Mouse (Mus musculus) gastrocnemius, adult 2 months (tissue): Measurements from ENCODE around the gene Snx18. TPM values are rescaled to one million over a fixed set of nuclear protein-coding genes. Genes with fewer than 3 reads are reported as not detected.
A peak's percentile ranks its signal among the peaks of the same experiment; 100 is the strongest.

Experiments
- DNase-seq: peaks from one replicate; pipeline ENCODE4 v3.0.0; 2022
- H3K27ac ChIP-seq: fragments of 200-600 bp; 2 replicates; pipeline ENCODE4 v1.8.1; 2022; ENCODE audit warnings: mild to moderate bottlenecking
- H3K4me3 ChIP-seq: fragments of 200-600 bp; 2 replicates; pipeline ENCODE4 v1.8.1; 2022; ENCODE audit warnings: mild to moderate bottlenecking, moderate library complexity
- CTCF ChIP-seq: fragments of 200-600 bp; IDR thresholded peaks from 2 replicates; pipeline ENCODE4 v1.8.1; 2022; ENCODE audit warnings: antibody characterized with exemption, mild to moderate bottlenecking, moderate library complexity
- intact Hi-C: fragments of 180-260 bp; cut with DNase I; formaldehyde crosslinking; loops from one replicate; pipeline ENCODE4 v1.15.1; 2025
- total RNA-seq, 2 experiments: library from RNA; stranded (reverse); gene quantifications; 2 replicates each; pipeline ENCODE4 v1.2.3; 2021

The Snx18 gene
- total RNA-seq, 2 experiments from 2014 or later, result 9.2 to 13.6 TPM

GRCm38 (mm10) chr13:113601831-113602604 is 16.3 kb downstream of the Snx18 start:
- no peak overlapping the region for H3K27ac ChIP-seq
- TF ChIP-seq CTCF, result no peak
- intact Hi-C loops, result no loop called here
- H3K4me3 ChIP-seq, result no peak overlapping the region
- no peak for DNase-seq

GRCm38 (mm10) chr13:113600531-113601463 is 17.6 kb downstream of the Snx18 start:
- no peak overlapping the region for H3K4me3 ChIP-seq
- DNase-seq, result no peak
- TF ChIP-seq CTCF, result no peak
- intact Hi-C loops, result no loop called here
- H3K27ac ChIP-seq, result 0 out of 2 replicates have a peak overlapping the region, but pooled peaks have one; percentile 6

- no peak overlapping the region for H3K4me3 ChIP-seq
- no peak overlapping the region for H3K27ac ChIP-seq
- TF ChIP-seq CTCF, result no peak
- intact Hi-C loops, result no loop called here
- no peak for DNase-seq
Observed at GRCm38 (mm10) chr13:113599701-113600530, 18.4 kb downstream of the Snx18 start.

GRCm38 (mm10) chr13:113597616-113598015 is 20.7 kb downstream of the Snx18 start:
- H3K4me3 ChIP-seq, result no peak overlapping the region
- DNase-seq, result no peak
- intact Hi-C loops, result loop anchor here (2.0 kb wide), 1 partner anchor 15 kb away; no protein-coding TSS in a partner anchor
- H3K27ac ChIP-seq, result peak overlapping the region; percentile 57
- no peak for TF ChIP-seq CTCF

- intact Hi-C loops, result loop anchor here (2.0 kb wide), 1 partner anchor 16 kb away; no protein-coding TSS in a partner anchor
- Histone ChIP-seq H3K27ac (peak overlapping the region; percentile 57), H3K4me3 (no peak overlapping the region)
- no peak for TF ChIP-seq CTCF
- no peak for DNase-seq
Observed at GRCm38 (mm10) chr13:113596821-113597541, 21.4 kb downstream of the Snx18 start.

- no peak for DNase-seq
- H3K27ac ChIP-seq, result peak overlapping the region; percentile 57
- intact Hi-C loops, result loop anchor here (2.0 kb wide), 1 partner anchor 17 kb away; no protein-coding TSS in a partner anchor
Observed at GRCm38 (mm10) chr13:113595987-113596386, 22.4 kb downstream of the Snx18 start.

GRCm38 (mm10) chr13:113595219-113595618 is 23.1 kb downstream of the Snx18 start:
- Histone ChIP-seq H3K4me3 (no peak overlapping the region), H3K27ac (no peak overlapping the region)
- intact Hi-C loops, result no loop called here
- DNase-seq, result no peak
- TF ChIP-seq CTCF, result no peak

More at GRCm38 (mm10) chr13:113595987-113596386, 22.4 kb downstream of the Snx18 start:
- peak overlapping the region; percentile 17 for H3K4me3 ChIP-seq
- TF ChIP-seq CTCF, result no peak; the same call in 1 of the 2 replicates

GRCm38 (mm10) chr13:113594361-113594760 is 24.0 kb downstream of the Snx18 start:
- Histone ChIP-seq H3K4me3 (no peak overlapping the region), H3K27ac (no peak overlapping the region)
- DNase-seq, result no peak
- no peak for TF ChIP-seq CTCF
- intact Hi-C loops, result no loop called here

- no peak overlapping the region for H3K27ac ChIP-seq
- H3K4me3 ChIP-seq, result no peak overlapping the region
- intact Hi-C loops, result no loop called here
- no peak for DNase-seq
- TF ChIP-seq CTCF, result no peak
Observed at GRCm38 (mm10) chr13:113593711-113594110, 24.7 kb downstream of the Snx18 start.

- intact Hi-C loops, result no loop called here
- no peak for TF ChIP-seq CTCF
- 0 out of 2 replicates have a peak overlapping the region, but pooled peaks have one; percentile 28 for H3K27ac ChIP-seq
- DNase-seq, result no peak
- no peak overlapping the region for H3K4me3 ChIP-seq
Observed at GRCm38 (mm10) chr13:113592703-113593200, 25.6 kb downstream of the Snx18 start.

- Histone ChIP-seq H3K4me3 (no peak overlapping the region), H3K27ac (peak overlapping the region; percentile 35; the same call in 1 of the 2 replicates)
- no peak for TF ChIP-seq CTCF
- no peak for DNase-seq
- intact Hi-C loops, result no loop called here
Observed at GRCm38 (mm10) chr13:113591336-113591735, 27.0 kb downstream of the Snx18 start.
